Mouse (Mus musculus) forebrain, embryonic 16.5 days (tissue): ENCODE measurements around the gene Pck1. TPM values are rescaled to one million over a fixed set of nuclear protein-coding genes. Genes with fewer than 3 reads are reported as not detected.

Experiments
- ATAC-seq: fragments of 200-750 bp; cut with Nextera tagmentation; 2 replicates; pipeline ENCODE4 v1.8.0; 2017; ENCODE audit warnings: mild to moderate bottlenecking, moderate library complexity
- H3K27ac ChIP-seq: fragments of 300-500 bp; sonication (generic); 2 replicates; pipeline ENCODE4 v1.5.1; 2014; ENCODE audit warnings: low read length, control low read depth
- H3K27me3 ChIP-seq: fragments of 300-500 bp; sonication (generic); replicated peaks from 2 replicates; pipeline ENCODE4 v1.6.1; 2014; ENCODE audit warnings: low read length; ENCODE audit not compliant: control insufficient read depth, insufficient read depth
- H3K36me3 ChIP-seq: fragments of 300-500 bp; sonication (generic); 2 replicates; pipeline ENCODE4 v1.6.1; 2014; ENCODE audit not compliant: control insufficient read depth, insufficient read depth
- H3K4me1 ChIP-seq: fragments of 300-500 bp; sonication (generic); replicated peaks from 2 replicates; pipeline ENCODE4 v1.6.1; 2014; ENCODE audit warnings: low read length; ENCODE audit not compliant: control insufficient read depth, insufficient read depth
- H3K4me2 ChIP-seq: fragments of 300-500 bp; sonication (generic); 2 replicates; pipeline ENCODE4 v1.6.1; 2014; ENCODE audit warnings: mild to moderate bottlenecking, low read length, control low read depth
- H3K4me3 ChIP-seq: fragments of 300-500 bp; sonication (generic); replicated peaks from 2 replicates; pipeline ENCODE4 v1.5.1; 2014; ENCODE audit warnings: mild to moderate bottlenecking, low read length, control low read depth
- H3K9ac ChIP-seq: fragments of 300-500 bp; sonication (generic); replicated peaks from 2 replicates; pipeline ENCODE4 v1.6.1; 2014; ENCODE audit warnings: low read depth, low read length, control low read depth
- H3K9me3 ChIP-seq: fragments of 300-500 bp; sonication (generic); 2 replicates; pipeline ENCODE4 v1.6.1; 2016; ENCODE audit warnings: low read length; ENCODE audit not compliant: control insufficient read depth
- WGBS: fragments of 180-500 bp; shearing (Covaris S2); extraction: QIAGEN DNeasy Blood & Tissue Kit; methylation state at CpG from one replicate; pipeline ENCODE4 v1.1.7; 2014; 5-methylcytosine and 5-hydroxymethylcytosine counted together
- polyA plus RNA-seq: library from polyadenylated mRNA; unstranded; fragments of >200 nt; fragmentation: Nextera tagmentation; extraction: Ambion mirVana; gene quantifications from 2 replicates; pipeline ENCODE4 v1.2.1, GENCODE M21; 2015

Gene Pck1
- polyA plus RNA-seq, 1 experiment from 2014 or later: not detected

DNA sequence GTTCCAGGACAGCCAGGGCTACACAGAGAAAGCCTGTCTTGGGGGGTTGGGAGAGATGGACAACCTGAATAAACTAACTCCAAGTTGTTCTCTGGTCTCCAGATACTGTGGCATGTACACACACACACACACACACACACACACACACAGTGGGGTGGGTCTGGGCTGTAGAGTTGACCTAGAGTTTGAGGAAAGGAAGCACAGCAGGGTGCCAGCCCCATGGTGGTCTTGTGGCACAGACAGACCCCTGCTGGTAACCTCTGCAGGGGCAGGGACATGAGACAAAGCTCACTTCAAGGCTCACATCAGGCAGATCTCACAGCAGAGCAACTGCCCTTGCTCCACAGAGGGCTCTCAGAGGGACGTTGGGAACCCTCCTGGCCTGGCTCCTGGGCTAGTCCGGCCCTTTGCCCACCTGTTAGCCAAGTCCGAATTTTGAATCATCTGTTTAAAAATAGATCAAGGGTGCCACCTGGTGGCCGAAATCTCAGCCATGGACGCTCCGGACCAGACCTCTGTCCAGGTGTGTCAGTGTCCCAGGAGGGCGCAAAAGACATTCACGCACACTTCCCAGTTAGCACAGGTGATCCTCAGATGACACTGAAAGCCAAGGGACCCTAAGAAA lies 31.1 kb downstream of the Pck1 start:
- no peak overlapping the region for H3K9ac ChIP-seq
- no peaks in the 10 kb centered on the region for H3K9me3 ChIP-seq
- WGBS: 12% methylated on average over 8 of the region's 8 CpGs
- no peak overlapping the region for H3K4me2 ChIP-seq
- no peaks in the 10 kb centered on the region for H3K36me3 ChIP-seq
- ATAC-seq: peak; percentile 27; the same call in 1 of the 2 replicates
- no peak overlapping the region for H3K4me3 ChIP-seq
- H3K4me1 ChIP-seq: no peaks in the 10 kb centered on the region
- no peak overlapping the region for H3K27ac ChIP-seq
- no peaks in the 10 kb centered on the region; the same call in 1 of the 2 replicates for H3K27me3 ChIP-seq

DNA sequence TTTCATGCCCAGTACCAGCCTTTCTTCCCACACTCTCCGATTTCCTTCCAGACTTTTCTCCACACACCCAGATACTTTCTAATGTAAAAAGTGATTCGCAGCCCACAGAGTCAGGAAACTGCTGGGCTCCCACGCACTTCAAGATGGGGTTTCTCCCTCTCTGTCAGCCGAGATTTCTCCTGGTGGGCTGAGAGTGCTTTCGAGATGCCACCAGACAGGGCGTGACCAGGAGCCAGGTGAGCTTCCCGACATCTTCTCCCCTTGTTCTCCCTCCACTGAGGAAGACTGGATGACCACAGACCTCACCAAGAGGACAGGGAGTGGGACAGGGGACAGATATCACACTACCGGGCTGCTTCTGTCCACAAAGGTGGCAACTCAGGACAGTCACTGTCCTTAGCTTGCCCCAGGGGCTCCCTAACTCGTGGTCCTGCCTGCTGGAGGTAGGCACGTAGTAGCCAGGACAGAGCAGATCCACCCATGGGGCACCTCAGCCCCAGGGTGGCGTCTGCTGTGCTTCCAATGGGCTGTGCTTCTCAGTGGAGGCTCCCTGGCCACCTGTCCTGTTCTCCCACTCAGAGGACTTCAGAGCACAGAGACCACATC lies 31.7 kb downstream of the Pck1 start:
- Histone ChIP-seq H3K4me3 (no peak overlapping the region), H3K27ac (no peak overlapping the region)

DNA sequence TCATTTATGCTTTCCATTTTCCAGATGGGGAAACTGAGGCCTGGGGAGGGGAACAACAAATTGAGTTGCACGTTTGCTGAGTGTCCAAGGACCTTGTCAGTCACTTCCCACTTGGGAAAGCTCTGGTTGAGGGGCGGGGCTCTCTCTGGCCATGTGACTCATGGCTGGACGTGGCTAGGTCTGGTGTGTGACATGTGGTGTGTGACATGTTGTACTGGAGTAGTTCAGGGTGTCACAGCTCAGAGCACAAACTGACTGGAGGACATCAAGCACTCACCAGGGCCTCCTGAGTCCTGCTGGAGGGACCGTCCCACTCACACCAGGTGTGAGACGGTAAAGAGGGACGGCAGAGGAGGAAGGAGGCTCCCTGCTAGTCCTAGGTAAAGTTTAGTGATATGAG lies 32.4 kb downstream of the Pck1 start:
- H3K4me3 ChIP-seq: no peak overlapping the region
- H3K27ac ChIP-seq: no peak overlapping the region
- ATAC-seq: no peak
- H3K9ac ChIP-seq: no peak overlapping the region
- H3K4me2 ChIP-seq: no peak overlapping the region
- H3K9me3 ChIP-seq: no peaks in the 10 kb centered on the region
- no peaks in the 10 kb centered on the region for H3K36me3 ChIP-seq
- H3K27me3 ChIP-seq: no peaks in the 10 kb centered on the region; the same call in 1 of the 2 replicates
- 71% methylated on average over 6 of the region's 6 CpGs for WGBS
- no peaks in the 10 kb centered on the region for H3K4me1 ChIP-seq

More for the DNA sequence above, 31.7 kb downstream of the Pck1 start:
- Histone ChIP-seq H3K9me3 (no peaks in the 10 kb centered on the region), H3K4me2 (no peak overlapping the region), H3K36me3 (no peaks in the 10 kb centered on the region), H3K27me3 (no peaks in the 10 kb centered on the region; the same call in 1 of the 2 replicates), H3K9ac (no peak overlapping the region), H3K4me1 (no peaks in the 10 kb centered on the region)
- no peak for ATAC-seq
- 64% methylated on average over 11 of the region's 11 CpGs for WGBS

GRCm38 (mm10) chr2:173186047-173186943 lies 33.4 kb downstream of the Pck1 start:
- no peaks in the 10 kb centered on the region for H3K36me3 ChIP-seq
- H3K4me1 ChIP-seq: no peaks in the 10 kb centered on the region
- H3K4me3 ChIP-seq: no peak overlapping the region
- H3K4me2 ChIP-seq: peak overlapping the region; percentile 21; the same call in 1 of the 2 replicates
- peak overlapping the region; percentile 34; the same call in 1 of the 2 replicates for H3K9ac ChIP-seq
- H3K27me3 ChIP-seq: no peaks in the 10 kb centered on the region; the same call in 1 of the 2 replicates
- peak; percentile 67 for ATAC-seq
- H3K9me3 ChIP-seq: no peaks in the 10 kb centered on the region
- H3K27ac ChIP-seq: no peak overlapping the region
- WGBS: 32% methylated on average over 26 of the region's 26 CpGs

DNA sequence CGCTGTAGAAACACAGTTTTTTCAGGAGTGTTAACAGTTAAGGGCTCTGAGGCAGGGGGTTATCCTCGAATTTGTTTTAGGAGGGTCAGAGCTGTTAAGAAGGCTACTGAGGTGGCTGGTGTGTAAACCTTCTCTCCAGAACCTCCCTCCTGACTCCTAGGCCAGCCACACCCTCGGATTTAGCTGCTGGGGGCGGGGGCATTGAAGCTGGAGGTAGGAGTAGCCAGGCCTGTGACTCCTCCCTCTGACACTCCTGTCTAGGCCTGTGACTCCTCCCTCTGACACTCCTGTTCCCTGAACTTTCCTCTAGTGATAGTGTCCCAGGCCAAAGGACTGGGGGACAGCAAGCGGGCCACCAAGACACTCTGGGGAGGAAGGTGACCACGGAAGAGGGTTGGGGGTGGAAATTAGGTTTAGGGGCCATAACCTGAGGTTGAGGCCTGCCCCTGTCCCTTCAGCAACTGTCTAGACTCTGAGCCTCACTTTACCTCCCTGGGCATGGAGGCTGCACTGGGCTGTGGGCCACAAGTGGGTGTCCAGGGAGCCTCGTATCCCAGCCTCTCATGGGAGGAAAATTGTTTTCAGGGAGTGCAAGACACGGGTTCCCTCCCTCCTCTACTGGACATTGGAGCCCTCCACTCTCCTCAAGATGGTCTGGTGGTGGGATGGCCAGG lies 34.5 kb downstream of the Pck1 start:
- Histone ChIP-seq H3K36me3 (no peaks in the 10 kb centered on the region), H3K4me1 (no peaks in the 10 kb centered on the region), H3K27ac (no peak overlapping the region), H3K4me2 (no peak overlapping the region), H3K9me3 (no peaks in the 10 kb centered on the region), H3K9ac (no peak overlapping the region), H3K27me3 (no peaks in the 10 kb centered on the region; the same call in 1 of the 2 replicates), H3K4me3 (no peak overlapping the region)
- 42% methylated on average over 8 of the region's 8 CpGs for WGBS
- ATAC-seq: no peak

DNA sequence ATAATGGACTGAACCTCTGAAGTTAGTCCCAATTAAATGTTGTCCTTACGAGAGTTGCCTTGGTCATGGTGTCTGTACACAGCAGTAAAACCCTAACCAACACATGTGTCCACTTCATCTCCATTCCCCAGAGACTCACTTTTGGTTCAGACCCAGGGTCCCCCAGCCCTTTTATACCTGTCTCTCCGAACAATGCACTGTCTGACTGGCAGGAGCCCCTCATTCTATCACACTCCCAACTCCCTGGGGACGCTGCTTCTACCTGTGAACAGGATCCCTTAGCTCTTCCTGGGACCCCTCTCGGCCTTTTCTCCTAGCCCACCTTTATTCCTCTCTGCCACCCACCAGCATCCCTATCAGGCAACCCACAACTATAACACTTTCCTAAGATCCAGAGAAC lies 41.9 kb downstream of the Pck1 start:
- H3K27ac ChIP-seq: no peak overlapping the region
- WGBS: 88% methylated on average over 4 of the region's 4 CpGs
- H3K9me3 ChIP-seq: no peaks in the 10 kb centered on the region

GRCm38 (mm10) chr2:173202924-173203689 lies 50.3 kb downstream of the Pck1 start:
- no peaks in the 10 kb centered on the region for H3K9me3 ChIP-seq
- H3K4me1 ChIP-seq: no peaks in the 10 kb centered on the region
- no peak for ATAC-seq
- H3K27ac ChIP-seq: no peak overlapping the region
- H3K4me3 ChIP-seq: no peak overlapping the region
- no peak overlapping the region for H3K9ac ChIP-seq
- 86% methylated on average over 19 of the region's 19 CpGs for WGBS
- H3K27me3 ChIP-seq: no peaks in the 10 kb centered on the region
- H3K36me3 ChIP-seq: no peaks in the 10 kb centered on the region
- no peak overlapping the region for H3K4me2 ChIP-seq

More for the DNA sequence above, 41.9 kb downstream of the Pck1 start:
- Histone ChIP-seq H3K9ac (no peak overlapping the region), H3K4me2 (no peak overlapping the region), H3K4me3 (no peak overlapping the region), H3K27me3 (no peaks in the 10 kb centered on the region), H3K36me3 (no peaks in the 10 kb centered on the region), H3K4me1 (no peaks in the 10 kb centered on the region)
- ATAC-seq: no peak

GRCm38 (mm10) chr2:173203726-173204125 lies 50.9 kb downstream of the Pck1 start:
- no peak for ATAC-seq
- Histone ChIP-seq H3K36me3 (no peaks in the 10 kb centered on the region), H3K9ac (no peak overlapping the region), H3K4me3 (no peak overlapping the region), H3K4me2 (no peak overlapping the region), H3K27ac (no peak overlapping the region), H3K4me1 (no peaks in the 10 kb centered on the region), H3K9me3 (no peaks in the 10 kb centered on the region), H3K27me3 (no peaks in the 10 kb centered on the region)
- WGBS: 88% methylated on average over 3 of the region's 3 CpGs
